Mouse (Mus musculus) forebrain, embryonic 10.5 days (tissue): ENCODE results near the gene Plekha4. TPM values are rescaled to one million over a fixed set of nuclear protein-coding genes. Genes with fewer than 3 reads are reported as not detected.

Experiments
- DNase-seq: peaks from one replicate; pipeline ENCODE4 v3.0.0-alpha.2; 2017; ENCODE audit warnings: low spot score; ENCODE audit errors: extremely low spot score
- H3K27ac ChIP-seq: fragments of 300-500 bp; sonication (generic); 2 replicates; pipeline ENCODE4 v1.5.1; 2016; ENCODE audit warnings: mild to moderate bottlenecking
- H3K27me3 ChIP-seq: fragments of 300-500 bp; sonication (generic); 2 replicates; pipeline ENCODE4 v1.6.1; 2016; ENCODE audit warnings: mild to moderate bottlenecking; ENCODE audit not compliant: poor library complexity, severe bottlenecking
- H3K36me3 ChIP-seq: fragments of 300-500 bp; sonication (generic); replicated peaks from 2 replicates; pipeline ENCODE4 v1.6.1; 2016; ENCODE audit warnings: mild to moderate bottlenecking, moderate library complexity
- H3K4me1 ChIP-seq: fragments of 300-500 bp; sonication (generic); 2 replicates; pipeline ENCODE4 v1.6.1; 2016
- H3K4me3 ChIP-seq: fragments of 300-500 bp; sonication (generic); 2 replicates; pipeline ENCODE4 v1.5.1; 2016; ENCODE audit warnings: mild to moderate bottlenecking, moderate library complexity
- H3K9me3 ChIP-seq: fragments of 300-500 bp; sonication (generic); 2 replicates; pipeline ENCODE4 v1.6.1; 2016; ENCODE audit warnings: mild to moderate bottlenecking, moderate library complexity
- WGBS: fragments of 180-500 bp; shearing (Covaris S2); methylation state at CpG from one replicate; pipeline ENCODE4 v1.1.7; 2016; 5-methylcytosine and 5-hydroxymethylcytosine counted together
- polyA plus RNA-seq: library from polyadenylated mRNA; unstranded; fragments of >200 nt; fragmentation: Nextera tagmentation; extraction: Ambion mirVana; gene quantifications from 2 replicates; pipeline ENCODE4 v1.2.1, GENCODE M21; 2016

Plekha4 gene
- polyA plus RNA-seq, 1 experiment from 2014 or later = 1.1 TPM

DNA sequence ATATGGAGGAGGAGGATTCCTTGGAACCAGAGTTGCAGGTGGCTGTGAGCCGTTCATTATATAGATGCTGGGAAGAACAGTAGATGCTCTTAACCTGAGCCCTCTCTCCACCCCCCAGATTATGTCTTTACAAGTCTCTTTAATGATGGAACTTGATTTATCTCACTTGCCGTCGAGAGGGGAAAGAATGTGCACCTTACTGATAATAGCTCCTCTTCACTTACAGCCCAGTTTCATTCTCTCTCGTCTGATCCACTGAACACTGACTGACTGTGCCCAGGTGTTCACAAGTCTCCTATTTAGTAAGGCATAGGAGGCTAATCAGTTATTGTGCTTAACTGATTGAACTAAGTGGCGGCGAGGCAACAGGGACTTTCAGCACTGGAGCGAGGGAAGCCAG, 36.6 kb upstream of the Plekha4 start:
- H3K4me1 ChIP-seq = peaks cover 41% of the 10 kb centered on the region
- WGBS = 86% methylated on average over 7 of the region's 7 CpGs
- H3K27ac ChIP-seq = 0 out of 2 replicates have a peak overlapping the region, but pooled peaks have one; percentile 90
- no peaks in the 10 kb centered on the region for H3K9me3 ChIP-seq
- peaks cover 33% of the 10 kb centered on the region for H3K36me3 ChIP-seq
- DNase-seq = no peak
- H3K27me3 ChIP-seq = peaks cover 5% of the 10 kb centered on the region; the same call in 1 of the 2 replicates
- H3K4me3 ChIP-seq = no peak overlapping the region

- Histone ChIP-seq H3K4me1 (peaks cover 41% of the 10 kb centered on the region), H3K4me3 (no peak overlapping the region; the same call in 1 of the 2 replicates), H3K36me3 (peaks cover 42% of the 10 kb centered on the region), H3K27ac (0 out of 2 replicates have a peak overlapping the region, but pooled peaks have one; percentile 3), H3K27me3 (peaks cover 5% of the 10 kb centered on the region; the same call in 1 of the 2 replicates), H3K9me3 (no peaks in the 10 kb centered on the region)
- WGBS = 51% methylated on average over 9 of the region's 9 CpGs
- DNase-seq = no peak
Measured at GRCm38 (mm10) chr7:45490822-45491221, 35.3 kb upstream of the Plekha4 start.

GRCm38 (mm10) chr7:45491264-45491663, 34.9 kb upstream of the Plekha4 start:
- DNase-seq = no peak
- H3K27me3 ChIP-seq = peaks cover 5% of the 10 kb centered on the region; the same call in 1 of the 2 replicates
- 34% methylated on average over 3 of the region's 3 CpGs for WGBS

DNA sequence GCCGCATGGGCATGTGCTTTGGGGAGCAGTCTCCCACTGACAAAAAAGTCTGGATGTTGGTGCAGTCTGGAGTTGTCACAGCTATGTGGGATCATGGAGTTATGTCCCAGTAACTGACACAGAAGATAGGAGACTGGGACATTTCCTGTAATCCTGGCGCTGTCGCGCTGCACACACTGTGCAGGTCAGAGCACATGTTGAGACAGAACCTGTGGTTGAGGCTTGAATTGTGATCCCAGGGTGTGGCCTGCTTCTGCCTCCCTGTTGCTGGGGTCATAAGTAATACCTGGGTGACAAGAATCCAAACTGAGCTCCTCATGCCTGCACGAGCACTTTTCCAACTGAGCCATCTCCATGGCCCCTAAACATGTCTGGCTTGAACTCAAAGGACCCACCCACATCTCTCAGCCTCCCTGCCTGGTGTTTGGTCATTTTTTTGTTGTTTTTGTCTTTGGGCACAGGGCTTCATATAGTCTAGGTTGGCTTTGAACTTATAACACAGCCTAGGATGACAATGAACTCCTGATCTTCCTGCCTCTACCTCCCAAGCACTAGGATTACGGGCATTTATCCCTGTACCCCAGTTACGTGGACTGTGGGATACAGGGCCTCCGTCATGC, 33.8 kb upstream of the Plekha4 start:
- Histone ChIP-seq H3K4me1 (peaks cover 40% of the 10 kb centered on the region), H3K27me3 (peaks cover 5% of the 10 kb centered on the region; the same call in 1 of the 2 replicates), H3K27ac (no peak overlapping the region), H3K9me3 (no peaks in the 10 kb centered on the region), H3K4me3 (no peak overlapping the region), H3K36me3 (peaks cover 54% of the 10 kb centered on the region)
- DNase-seq = no peak
- WGBS = 95% methylated on average over 8 of the region's 8 CpGs

More at GRCm38 (mm10) chr7:45491264-45491663, 34.9 kb upstream of the Plekha4 start:
- H3K9me3 ChIP-seq = no peaks in the 10 kb centered on the region
- no peak overlapping the region; the same call in 1 of the 2 replicates for H3K4me3 ChIP-seq
- H3K27ac ChIP-seq = 0 out of 2 replicates have a peak overlapping the region, but pooled peaks have one; percentile 3
- peaks cover 41% of the 10 kb centered on the region for H3K4me1 ChIP-seq
- H3K36me3 ChIP-seq = peaks cover 46% of the 10 kb centered on the region

GRCm38 (mm10) chr7:45492951-45493350, 33.2 kb upstream of the Plekha4 start:
- H3K27ac ChIP-seq = no peak overlapping the region
- WGBS = 93% methylated on average over 5 of the region's 5 CpGs
- peaks cover 34% of the 10 kb centered on the region for H3K4me1 ChIP-seq
- peaks cover 60% of the 10 kb centered on the region for H3K36me3 ChIP-seq
- no peak overlapping the region for H3K4me3 ChIP-seq
- H3K9me3 ChIP-seq = no peaks in the 10 kb centered on the region
- peaks cover 5% of the 10 kb centered on the region; the same call in 1 of the 2 replicates for H3K27me3 ChIP-seq
- no peak for DNase-seq

GRCm38 (mm10) chr7:45494548-45494947, 31.6 kb upstream of the Plekha4 start:
- Histone ChIP-seq H3K4me3 (no peak overlapping the region), H3K27ac (no peak overlapping the region), H3K4me1 (peaks cover 18% of the 10 kb centered on the region), H3K9me3 (no peaks in the 10 kb centered on the region), H3K36me3 (peaks cover 76% of the 10 kb centered on the region), H3K27me3 (peaks cover 4% of the 10 kb centered on the region; the same call in 1 of the 2 replicates)
- DNase-seq = no peak
- WGBS = 83% methylated on average over 9 of the region's 9 CpGs

GRCm38 (mm10) chr7:45498427-45498826, 27.7 kb upstream of the Plekha4 start:
- no peaks in the 10 kb centered on the region for H3K27me3 ChIP-seq
- DNase-seq = no peak
- no peaks in the 10 kb centered on the region for H3K4me1 ChIP-seq
- 94% methylated on average over 6 of the region's 6 CpGs for WGBS
- no peak overlapping the region for H3K4me3 ChIP-seq
- no peaks in the 10 kb centered on the region for H3K9me3 ChIP-seq
- no peak overlapping the region for H3K27ac ChIP-seq
- peaks cover 96% of the 10 kb centered on the region for H3K36me3 ChIP-seq

DNA sequence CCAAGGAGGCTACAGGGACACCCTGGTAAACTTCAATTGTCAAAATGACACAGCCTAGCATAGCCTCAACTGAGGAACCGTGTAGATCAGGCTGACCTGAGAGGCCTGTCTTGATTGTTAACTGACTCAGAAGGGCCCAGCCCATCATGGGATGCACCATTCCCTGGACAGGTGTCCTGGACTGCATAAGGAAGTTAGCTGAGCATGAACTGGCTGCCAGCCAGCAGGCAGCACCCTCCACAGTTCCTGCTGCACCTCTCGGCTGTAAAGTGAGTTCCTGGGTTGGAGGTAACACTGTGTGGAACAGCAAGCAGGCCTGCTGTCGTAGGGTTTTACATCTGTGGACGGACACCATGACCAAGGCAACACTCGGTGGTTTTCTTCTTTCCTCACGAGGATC, 18.5 kb upstream of the Plekha4 start:
- no peak overlapping the region for H3K27ac ChIP-seq
- 88% methylated on average over 6 of the region's 6 CpGs for WGBS
- H3K36me3 ChIP-seq = peaks cover 40% of the 10 kb centered on the region
- H3K27me3 ChIP-seq = no peaks in the 10 kb centered on the region
- no peak for DNase-seq
- no peaks in the 10 kb centered on the region for H3K9me3 ChIP-seq
- H3K4me1 ChIP-seq = peaks cover 19% of the 10 kb centered on the region
- no peak overlapping the region for H3K4me3 ChIP-seq

DNA sequence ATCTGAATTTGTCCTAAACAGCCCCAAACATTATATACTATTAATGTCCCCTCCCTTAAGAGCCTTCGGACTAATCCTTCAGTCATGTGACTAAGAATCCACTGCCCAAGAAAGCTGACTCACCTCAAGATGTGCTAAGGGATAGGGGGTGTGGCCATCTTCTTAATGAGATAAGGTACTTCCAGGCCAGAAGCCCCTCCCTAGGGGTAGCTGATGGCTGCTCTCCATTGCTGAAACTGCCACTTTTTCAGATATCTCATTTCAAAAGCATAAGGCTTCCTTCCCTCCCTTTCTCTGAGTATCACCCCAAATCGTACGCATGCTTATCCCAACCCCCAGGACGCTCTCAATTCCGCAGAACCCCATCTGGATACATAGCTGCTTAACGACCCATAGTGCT, 17.6 kb upstream of the Plekha4 start:
- DNase-seq = no peak
- Histone ChIP-seq H3K36me3 (peaks cover 33% of the 10 kb centered on the region), H3K4me1 (peaks cover 19% of the 10 kb centered on the region), H3K4me3 (peak overlapping the region; percentile 82; the same call in 1 of the 2 replicates), H3K9me3 (no peaks in the 10 kb centered on the region), H3K27ac (no peak overlapping the region), H3K27me3 (no peaks in the 10 kb centered on the region)
- WGBS = 93% methylated on average over 6 of the region's 6 CpGs

GRCm38 (mm10) chr7:45509181-45509882, 16.8 kb upstream of the Plekha4 start:
- Histone ChIP-seq H3K4me3 (peak overlapping the region; percentile 82), H3K4me1 (peaks cover 19% of the 10 kb centered on the region), H3K27ac (peak overlapping the region; percentile 93), H3K36me3 (peaks cover 33% of the 10 kb centered on the region), H3K9me3 (no peaks in the 10 kb centered on the region), H3K27me3 (no peaks in the 10 kb centered on the region)
- DNase-seq = no peak
- 44% methylated on average over 19 of the region's 19 CpGs for WGBS

DNA sequence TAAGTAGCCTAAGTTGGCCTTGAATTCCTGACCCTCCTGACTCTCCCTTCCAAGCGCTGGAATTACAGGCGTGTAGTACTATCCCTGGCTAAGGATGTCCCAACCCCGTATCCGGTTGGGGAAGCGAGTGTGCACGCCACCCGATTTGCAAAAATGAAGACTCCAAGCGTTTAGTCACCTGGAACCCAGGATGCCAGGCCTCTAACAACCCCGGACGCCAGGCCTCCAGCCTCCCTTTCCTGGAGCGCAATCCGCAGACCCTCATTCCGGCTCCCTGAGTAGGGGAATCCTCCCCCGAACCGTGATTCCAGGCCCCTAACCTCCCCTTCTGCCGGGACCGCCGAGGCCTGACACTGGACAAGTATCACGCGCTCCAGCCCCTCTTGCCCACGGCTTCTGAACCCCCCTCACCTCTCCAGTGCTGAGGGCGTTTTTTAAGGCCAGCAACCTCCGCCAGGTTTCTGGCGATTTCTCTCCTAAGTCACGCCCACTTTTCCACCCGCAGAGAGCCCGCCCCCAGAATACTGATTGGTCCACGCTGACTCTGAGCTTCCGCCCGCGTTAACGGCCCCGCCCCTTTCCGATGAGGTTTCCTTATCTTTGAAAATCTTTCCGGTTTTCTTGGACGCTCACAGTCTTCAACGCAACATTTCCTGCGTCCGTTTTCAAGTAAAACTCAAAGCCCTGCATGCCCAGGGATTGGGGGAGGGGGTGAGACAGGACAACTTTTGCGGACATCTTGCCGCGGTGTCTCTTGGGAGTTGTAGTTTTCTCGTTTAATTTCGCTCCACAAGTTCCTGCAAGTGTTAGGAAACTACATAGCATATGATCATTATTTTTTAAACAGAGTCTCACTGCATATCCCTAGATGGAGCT, 16.0 kb upstream of the Plekha4 start, which contains the start of gene Nucb1:
Nucb1 (minus strand) TSS at position 495 of the 876 bp plus-strand sequence.
- H3K36me3 ChIP-seq = peaks cover 25% of the 10 kb centered on the region
- WGBS = under 1% methylated on average over 44 of the region's 44 CpGs
- peak within 1 kb of the TSS; percentile 93 for H3K27ac ChIP-seq
- H3K4me3 ChIP-seq = peak within 1 kb of the TSS; percentile 82
- no peaks in the 10 kb centered on the region for H3K9me3 ChIP-seq
- DNase-seq = peak; percentile 89
- H3K4me1 ChIP-seq = peaks cover 22% of the 10 kb centered on the region
- no peaks in the 10 kb centered on the region for H3K27me3 ChIP-seq

GRCm38 (mm10) chr7:45514411-45514810, 11.7 kb upstream of the Plekha4 start:
- Histone ChIP-seq H3K27ac (no peak overlapping the region), H3K36me3 (no peaks in the 10 kb centered on the region), H3K9me3 (no peaks in the 10 kb centered on the region), H3K4me3 (no peak overlapping the region), H3K4me1 (peaks cover 22% of the 10 kb centered on the region), H3K27me3 (no peaks in the 10 kb centered on the region)
- no peak for DNase-seq
- 86% methylated on average over 7 of the region's 7 CpGs for WGBS
